Comparison of ENCODE assay signal across 8 mouse cellular contexts in the genomic region with DNA sequence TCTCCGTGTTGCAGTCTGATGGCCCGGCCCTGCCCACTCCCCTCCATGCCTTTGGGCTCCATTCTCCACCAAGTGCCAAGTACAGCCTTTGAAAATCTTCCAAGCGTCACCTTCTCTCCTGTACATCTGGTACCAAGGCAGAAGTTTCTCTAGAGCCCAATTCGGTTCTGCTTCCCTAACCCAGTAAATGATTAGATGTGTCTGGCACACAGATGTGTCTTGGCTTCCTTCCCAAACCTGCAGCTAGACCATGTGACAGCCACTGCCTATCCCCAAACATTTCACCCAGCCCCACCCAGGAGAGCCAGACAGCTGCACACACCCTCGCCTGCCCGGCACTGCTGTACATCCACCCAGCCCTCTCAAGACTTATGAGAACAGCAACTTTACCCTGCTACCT. TPM values are rescaled to one million over a fixed set of nuclear protein-coding genes. Genes with fewer than 3 reads are reported as not detected.
DNase-seq lines count a peak whose midpoint lies in the region; ATAC-seq and TF ChIP-seq lines count a peak whose summit lies in the region.

No protein-coding gene starts in this region.

- peak; percentile 56 for DNase-seq in midbrain, embryonic 11.5 days (ENCODE audit: low spot score, missing footprints)
- DNase-seq in midbrain, embryonic 10.5 days (ENCODE audit: low spot score), result no peak
- DNase-seq in brain, embryonic 14.5 days (ENCODE audit: low read depth), result peak; percentile 30
- peak; percentile 52 for DNase-seq in lung, postnatal 25 days (ENCODE audit: low spot score)
- DNase-seq in right cerebral cortex, postnatal 4 days, result no peak
- no peak for DNase-seq in ovary, postnatal 14 days (ENCODE audit: low spot score)
- DNase-seq in forebrain, postnatal 0 days, result no peak

- H3K4me3 ChIP-seq in midbrain, embryonic 11.5 days (ENCODE audit: low read depth, low read length), result no peak overlapping the region
- no peak overlapping the region for H3K4me3 ChIP-seq in midbrain, embryonic 10.5 days
- H3K4me3 ChIP-seq in intestine, embryonic 15.5 days (replicated peaks), result no peak overlapping the region
- no peak overlapping the region for H3K4me3 ChIP-seq in forebrain, postnatal 0 days (ENCODE audit: low read depth, low read length)

- no peak for TF ChIP-seq POLR2A in brain, embryonic 14.5 days (IDR thresholded peaks at IDR 0.05; ENCODE audit: borderline replicate concordance, extremely low read depth, insufficient read depth, insufficient read length, poor library complexity, severe bottlenecking)

- H3K36me3 ChIP-seq in midbrain, embryonic 11.5 days (ENCODE audit: control insufficient read depth, insufficient read depth, low read length), result no peaks in the 10 kb centered on the region
- H3K36me3 ChIP-seq in midbrain, embryonic 10.5 days, result no peaks in the 10 kb centered on the region
- no peaks in the 10 kb centered on the region for H3K36me3 ChIP-seq in intestine, embryonic 15.5 days
- H3K36me3 ChIP-seq in forebrain, postnatal 0 days (ENCODE audit: insufficient read depth), result no peaks in the 10 kb centered on the region

- no peak for TF ChIP-seq CTCF in brain, embryonic 14.5 days (IDR thresholded peaks at IDR 0.05; ENCODE audit: borderline replicate concordance, extremely low read depth, insufficient read depth, insufficient read length)
- TF ChIP-seq CTCF in forebrain, postnatal 0 days (IDR thresholded peaks at IDR 0.05; ENCODE audit: low read depth), result no peak

- ATAC-seq in midbrain, embryonic 11.5 days (ENCODE audit: low FRiP score), result no peak
- peak; percentile 72; the same call in 1 of the 2 replicates for ATAC-seq in intestine, embryonic 15.5 days
- ATAC-seq in forebrain, postnatal 0 days, result no peak

- no peak overlapping the region for H3K4me2 ChIP-seq in midbrain, embryonic 11.5 days
- H3K4me2 ChIP-seq in intestine, embryonic 15.5 days (replicated peaks), result no peak overlapping the region
- H3K4me2 ChIP-seq in forebrain, postnatal 0 days (ENCODE audit: low read depth), result no peak overlapping the region

- no peaks in the 10 kb centered on the region for H3K9me3 ChIP-seq in midbrain, embryonic 11.5 days (ENCODE audit: control insufficient read depth, low read length)
- no peaks in the 10 kb centered on the region for H3K9me3 ChIP-seq in midbrain, embryonic 10.5 days (replicated peaks)
- no peaks in the 10 kb centered on the region for H3K9me3 ChIP-seq in intestine, embryonic 15.5 days
- H3K9me3 ChIP-seq in forebrain, postnatal 0 days (ENCODE audit: low read length), result no peaks in the 10 kb centered on the region

- H3K27ac ChIP-seq in midbrain, embryonic 11.5 days (ENCODE audit: low read depth, low read length), result no peak overlapping the region
- no peak overlapping the region for H3K27ac ChIP-seq in midbrain, embryonic 10.5 days (replicated peaks)
- no peak overlapping the region for H3K27ac ChIP-seq in intestine, embryonic 15.5 days
- H3K27ac ChIP-seq in forebrain, postnatal 0 days (ENCODE audit: low read depth, low read length), result no peak overlapping the region

- H3K27me3 ChIP-seq in midbrain, embryonic 11.5 days (ENCODE audit: control insufficient read depth, insufficient read depth, low read length), result no peaks in the 10 kb centered on the region
- no peaks in the 10 kb centered on the region for H3K27me3 ChIP-seq in midbrain, embryonic 10.5 days (ENCODE audit: low read depth, poor library complexity, severe bottlenecking)
- no peaks in the 10 kb centered on the region for H3K27me3 ChIP-seq in intestine, embryonic 15.5 days (replicated peaks)
- no peaks in the 10 kb centered on the region for H3K27me3 ChIP-seq in forebrain, postnatal 0 days (ENCODE audit: insufficient read depth, low read length)

- no peak overlapping the region for H3K9ac ChIP-seq in midbrain, embryonic 11.5 days (ENCODE audit: low read length)
- H3K9ac ChIP-seq in intestine, embryonic 15.5 days, result no peak overlapping the region
- no peak overlapping the region for H3K9ac ChIP-seq in forebrain, postnatal 0 days

- 72% methylated on average over 6 of the region's 6 CpGs for WGBS in midbrain, embryonic 11.5 days
- 84% methylated on average over 6 of the region's 6 CpGs for WGBS in midbrain, embryonic 10.5 days
- 57% methylated on average over 6 of the region's 6 CpGs for WGBS in intestine, embryonic 15.5 days
- 72% methylated on average over 6 of the region's 6 CpGs for WGBS in forebrain, postnatal 0 days

- no peaks in the 10 kb centered on the region for H3K4me1 ChIP-seq in midbrain, embryonic 11.5 days (ENCODE audit: control insufficient read depth, insufficient read depth, low read length)
- no peaks in the 10 kb centered on the region for H3K4me1 ChIP-seq in midbrain, embryonic 10.5 days
- peaks cover 5% of the 10 kb centered on the region; the same call in 1 of the 2 replicates for H3K4me1 ChIP-seq in intestine, embryonic 15.5 days (replicated peaks)
- H3K4me1 ChIP-seq in forebrain, postnatal 0 days (ENCODE audit: insufficient read depth), result no peaks in the 10 kb centered on the region

RNA-seq across cellular contexts. Expression of a gene that starts 8.0 kb away (rescaled TPM):
- 0.18 and 0.52 TPM in 2 replicates for polyA plus RNA-seq in midbrain, embryonic 11.5 days (2014; fragmentation: Nextera tagmentation; extraction: Ambion mirVana)
- polyA plus RNA-seq in midbrain, embryonic 10.5 days (2016; fragmentation: Nextera tagmentation; extraction: Ambion mirVana), result 0.98 and 1.6 TPM in 2 replicates
- polyA plus RNA-seq in brain, embryonic 14.5 days (2012; rRNA removed), result 2.1 and 2.3 TPM in 2 replicates
- 3.2 and 3.3 TPM in 2 replicates for polyA plus RNA-seq in intestine, embryonic 15.5 days (2015; fragmentation: Nextera tagmentation; extraction: Ambion mirVana)
- 0.85 and 1.1 TPM in 2 replicates for total RNA-seq in forebrain, postnatal 0 days (2014; rRNA removed)
- polyA plus RNA-seq in forebrain, postnatal 0 days (2015; fragmentation: Nextera tagmentation; extraction: Ambion mirVana), result 0.39 and 0.46 TPM in 2 replicates

RNA-seq across cellular contexts. Expression of a gene that starts 8.1 kb away (rescaled TPM):
- 6.3 and 9.2 TPM in 2 replicates for polyA plus RNA-seq in midbrain, embryonic 11.5 days (2014; fragmentation: Nextera tagmentation; extraction: Ambion mirVana)
- polyA plus RNA-seq in midbrain, embryonic 10.5 days (2016; fragmentation: Nextera tagmentation; extraction: Ambion mirVana), result 16.9 and 21.7 TPM in 2 replicates
- 7.5 and 11.2 TPM in 2 replicates for polyA plus RNA-seq in brain, embryonic 14.5 days (2012; rRNA removed)
- 17.6 and 18.1 TPM in 2 replicates for polyA plus RNA-seq in intestine, embryonic 15.5 days (2015; fragmentation: Nextera tagmentation; extraction: Ambion mirVana)
- total RNA-seq in forebrain, postnatal 0 days (2014; rRNA removed), result 23.4 and 26.4 TPM in 2 replicates
- polyA plus RNA-seq in forebrain, postnatal 0 days (2015; fragmentation: Nextera tagmentation; extraction: Ambion mirVana), result 17.3 and 17.9 TPM in 2 replicates

RNA-seq across cellular contexts. Expression of a gene that starts 23.0 kb away (rescaled TPM):
- 40.4 and 41.5 TPM in 2 replicates for polyA plus RNA-seq in midbrain, embryonic 11.5 days (2014; fragmentation: Nextera tagmentation; extraction: Ambion mirVana)
- polyA plus RNA-seq in midbrain, embryonic 10.5 days (2016; fragmentation: Nextera tagmentation; extraction: Ambion mirVana), result 38.6 TPM in 2 replicates
- polyA plus RNA-seq in brain, embryonic 14.5 days (2012; rRNA removed), result 70.7 and 84.3 TPM in 2 replicates
- polyA plus RNA-seq in intestine, embryonic 15.5 days (2015; fragmentation: Nextera tagmentation; extraction: Ambion mirVana), result 38.2 and 42.6 TPM in 2 replicates
- 70.7 and 88.2 TPM in 2 replicates for total RNA-seq in forebrain, postnatal 0 days (2014; rRNA removed)
- polyA plus RNA-seq in forebrain, postnatal 0 days (2015; fragmentation: Nextera tagmentation; extraction: Ambion mirVana), result 74.4 and 75.9 TPM in 2 replicates

RNA-seq across cellular contexts. Expression of a gene that starts 30.0 kb away (rescaled TPM):
- 98.9 and 103 TPM in 2 replicates for polyA plus RNA-seq in midbrain, embryonic 11.5 days (2014; fragmentation: Nextera tagmentation; extraction: Ambion mirVana)
- 88.5 and 89.7 TPM in 2 replicates for polyA plus RNA-seq in midbrain, embryonic 10.5 days (2016; fragmentation: Nextera tagmentation; extraction: Ambion mirVana)
- polyA plus RNA-seq in brain, embryonic 14.5 days (2012; rRNA removed), result 44.6 and 59.5 TPM in 2 replicates
- polyA plus RNA-seq in intestine, embryonic 15.5 days (2015; fragmentation: Nextera tagmentation; extraction: Ambion mirVana), result 96.0 and 105 TPM in 2 replicates
- 32.5 and 40.9 TPM in 2 replicates for total RNA-seq in forebrain, postnatal 0 days (2014; rRNA removed)
- polyA plus RNA-seq in forebrain, postnatal 0 days (2015; fragmentation: Nextera tagmentation; extraction: Ambion mirVana), result 78.7 and 81.4 TPM in 2 replicates

RNA-seq across cellular contexts. Expression of a gene that starts 39.2 kb away (rescaled TPM):
- polyA plus RNA-seq in midbrain, embryonic 11.5 days (2014; fragmentation: Nextera tagmentation; extraction: Ambion mirVana), result 152 and 167 TPM in 2 replicates
- polyA plus RNA-seq in midbrain, embryonic 10.5 days (2016; fragmentation: Nextera tagmentation; extraction: Ambion mirVana), result 209 and 269 TPM in 2 replicates
- polyA plus RNA-seq in brain, embryonic 14.5 days (2012; rRNA removed), result 69.2 and 78.5 TPM in 2 replicates
- polyA plus RNA-seq in intestine, embryonic 15.5 days (2015; fragmentation: Nextera tagmentation; extraction: Ambion mirVana), result 172 and 184 TPM in 2 replicates
- total RNA-seq in forebrain, postnatal 0 days (2014; rRNA removed), result 66.5 and 81.2 TPM in 2 replicates
- 118 and 155 TPM in 2 replicates for polyA plus RNA-seq in forebrain, postnatal 0 days (2015; fragmentation: Nextera tagmentation; extraction: Ambion mirVana)

Comparison
In these comparisons a context has a peak if more than half of its experiments do, and no peak if none do; other contexts are left out.
1. DNase-seq: peak in midbrain, embryonic 11.5 days (single experiment), brain, embryonic 14.5 days (single experiment) and lung, postnatal 25 days (single experiment); none in midbrain, embryonic 10.5 days (single experiment), right cerebral cortex, postnatal 4 days (single experiment), ovary, postnatal 14 days (single experiment) and forebrain, postnatal 0 days (single experiment).